Mouse (Mus musculus) cerebellum, adult 18-20 months (tissue): Measurements from ENCODE around the gene Zc2hc1c.

ENCODE experiments used
- DNase-seq, 2 experiments: peaks; one replicate each; pipeline ENCODE4 v3.0.0; 2021

The Zc2hc1c gene

GRCm38 (mm10) chr12:85341131-85341530, 52.7 kb downstream of the Zc2hc1c start:
- DNase-seq = peak; percentile 19 to 24

GRCm38 (mm10) chr12:85342310-85342709, 53.9 kb downstream of the Zc2hc1c start:
- no peak for DNase-seq

- DNase-seq = no peak
Measured at GRCm38 (mm10) chr12:85344252-85344651, 55.9 kb downstream of the Zc2hc1c start.

- no peak for DNase-seq
Measured at GRCm38 (mm10) chr12:85345559-85345958, 57.2 kb downstream of the Zc2hc1c start.

GRCm38 (mm10) chr12:85346374-85346773, 58.0 kb downstream of the Zc2hc1c start:
- DNase-seq = peak; percentile 55 to 60

- no peak for DNase-seq
Measured at GRCm38 (mm10) chr12:85347196-85347595, 58.8 kb downstream of the Zc2hc1c start.

GRCm38 (mm10) chr12:85348338-85348737, 59.9 kb downstream of the Zc2hc1c start:
- DNase-seq = no peak
